Mouse (Mus musculus) forebrain, embryonic 14.5 days (tissue): ENCODE data around the gene Cdh12. TPM values are rescaled to one million over a fixed set of nuclear protein-coding genes. Genes with fewer than 3 reads are reported as not detected.

ENCODE experiments used
- ATAC-seq: fragments of 200-750 bp; cut with Nextera tagmentation; 2 replicates; pipeline ENCODE4 v1.8.0; 2017; ENCODE audit warnings: mild to moderate bottlenecking, moderate library complexity
- DNase-seq: peaks from one replicate; pipeline ENCODE4 v3.0.0-alpha.2; 2015; ENCODE audit warnings: low spot score
- H3K27ac ChIP-seq: fragments of 300-500 bp; sonication (generic); 2 replicates; pipeline ENCODE4 v1.5.1; 2014; ENCODE audit warnings: low read depth, mild to moderate bottlenecking, control low read depth, low read length, moderate library complexity
- H3K27me3 ChIP-seq: fragments of 300-500 bp; sonication (generic); replicated peaks from 2 replicates; pipeline ENCODE4 v1.6.1; 2014; ENCODE audit warnings: low read length, control low read depth, mixed read lengths; ENCODE audit not compliant: control insufficient read depth, insufficient read depth
- H3K36me3 ChIP-seq: fragments of 300-500 bp; sonication (generic); 2 replicates; pipeline ENCODE4 v1.6.1; 2014; ENCODE audit warnings: low read length, control low read depth; ENCODE audit not compliant: control insufficient read depth, insufficient read depth
- H3K4me1 ChIP-seq: fragments of 300-500 bp; sonication (generic); 2 replicates; pipeline ENCODE4 v1.6.1; 2014; ENCODE audit warnings: antibody characterized with exemption, low read length, control low read depth; ENCODE audit not compliant: control insufficient read depth, insufficient read depth
- H3K4me2 ChIP-seq: fragments of 300-500 bp; sonication (generic); 2 replicates; pipeline ENCODE4 v1.6.1; 2014; ENCODE audit warnings: mild to moderate bottlenecking, control low read depth, low read length
- H3K4me3 ChIP-seq: fragments of 300-500 bp; sonication (generic); 2 replicates; pipeline ENCODE4 v1.5.1; 2014; ENCODE audit warnings: low read depth, low read length, control low read depth
- H3K9ac ChIP-seq: fragments of 300-500 bp; sonication (generic); 2 replicates; pipeline ENCODE4 v1.6.1; 2014; ENCODE audit warnings: mild to moderate bottlenecking, low read length, control low read depth, moderate library complexity
- H3K9me3 ChIP-seq: fragments of 300-500 bp; sonication (generic); replicated peaks from 2 replicates; pipeline ENCODE4 v1.6.1; 2016; ENCODE audit warnings: low read length, control low read depth, mixed read lengths; ENCODE audit not compliant: control insufficient read depth
- WGBS: fragments of 180-500 bp; shearing (Covaris S2); extraction: QIAGEN DNeasy Blood & Tissue Kit; methylation state at CpG from one replicate; pipeline ENCODE4 v1.1.7; 2014; 5-methylcytosine and 5-hydroxymethylcytosine counted together
- polyA plus RNA-seq: library from polyadenylated mRNA; unstranded; fragments of >200 nt; fragmentation: Nextera tagmentation; extraction: Ambion mirVana; gene quantifications from 2 replicates; pipeline ENCODE4 v1.2.1, GENCODE M21; 2014

Cdh12 gene
- polyA plus RNA-seq, 1 experiment from 2014 or later = 2.3 TPM

DNA sequence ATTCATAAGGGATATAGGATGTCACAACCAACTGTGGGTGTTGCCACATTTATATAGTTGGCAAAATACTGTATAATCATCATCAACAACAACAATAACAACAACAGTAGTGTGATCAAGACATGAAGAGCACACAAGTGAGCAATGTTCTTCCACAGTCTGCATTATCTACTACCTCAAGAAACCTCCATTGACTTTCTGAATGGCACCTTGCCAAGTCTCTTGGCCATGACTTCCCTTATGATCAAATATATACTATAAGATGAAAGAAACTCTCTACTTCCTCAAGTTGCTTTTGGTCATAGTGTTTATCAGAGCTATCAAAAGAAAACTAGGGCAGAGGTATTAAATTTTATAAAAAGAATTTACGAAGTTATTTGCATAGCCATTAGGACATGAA is 820.8 kb downstream of the Cdh12 start:
- Histone ChIP-seq H3K4me1 (no peaks in the 10 kb centered on the region), H3K36me3 (no peaks in the 10 kb centered on the region), H3K9ac (no peak overlapping the region), H3K4me2 (no peak overlapping the region), H3K9me3 (no peaks in the 10 kb centered on the region), H3K27ac (no peak overlapping the region), H3K4me3 (no peak overlapping the region), H3K27me3 (no peaks in the 10 kb centered on the region)
- ATAC-seq (no peak), DNase-seq (no peak)
- 95% methylated on average over 1 of the region's 1 CpGs for WGBS

DNA sequence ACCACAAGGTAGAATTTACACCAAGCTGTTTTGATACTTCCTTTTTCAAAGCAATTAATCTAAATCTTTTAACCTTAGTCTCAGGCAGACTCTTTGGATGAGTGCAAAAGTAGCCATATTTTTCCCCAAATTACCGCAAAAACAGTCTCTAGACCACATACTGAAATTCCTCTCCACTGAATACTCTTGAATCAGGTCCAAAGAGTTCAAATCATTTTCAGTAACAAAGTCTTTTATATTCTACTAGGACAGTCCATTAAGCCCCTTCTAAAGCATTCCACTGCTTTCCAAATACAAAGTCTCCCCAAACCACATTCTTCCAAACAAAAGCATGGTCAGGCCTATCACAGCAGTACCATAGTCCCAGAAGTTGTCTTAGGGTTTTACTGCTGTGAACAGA is 848.0 kb downstream of the Cdh12 start:
- no peak overlapping the region for H3K9ac ChIP-seq
- no peaks in the 10 kb centered on the region for H3K36me3 ChIP-seq
- no peak overlapping the region for H3K4me2 ChIP-seq
- H3K4me3 ChIP-seq = no peak overlapping the region
- no peaks in the 10 kb centered on the region for H3K4me1 ChIP-seq
- no peak overlapping the region for H3K27ac ChIP-seq
- no peaks in the 10 kb centered on the region for H3K9me3 ChIP-seq
- DNase-seq (no peak), ATAC-seq (no peak)
- no peaks in the 10 kb centered on the region for H3K27me3 ChIP-seq
- WGBS = 91% methylated on average over 1 of the region's 1 CpGs

DNA sequence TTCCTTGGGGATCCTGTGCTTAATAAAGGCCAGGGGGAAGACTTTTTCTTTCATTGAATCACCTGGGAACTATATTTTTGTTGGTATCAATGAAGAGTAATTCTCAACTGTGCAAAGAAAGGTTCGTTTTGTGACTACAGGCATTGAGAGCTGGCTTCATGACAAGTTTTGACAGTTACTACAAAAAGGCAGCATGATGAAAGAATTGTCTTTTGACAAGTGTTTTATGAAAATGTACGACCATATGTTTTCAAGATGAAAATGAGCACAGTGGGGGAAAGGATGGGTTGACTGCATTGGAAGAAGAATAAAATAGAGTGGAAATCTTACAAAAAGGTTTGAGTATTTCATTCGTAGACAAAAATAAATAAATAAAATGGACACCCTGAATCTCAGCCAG is 866.4 kb downstream of the Cdh12 start:
- WGBS = 51% methylated on average over 3 of the region's 3 CpGs
- H3K27ac ChIP-seq = no peak overlapping the region
- no peaks in the 10 kb centered on the region for H3K27me3 ChIP-seq
- H3K4me3 ChIP-seq = no peak overlapping the region
- H3K9me3 ChIP-seq = no peaks in the 10 kb centered on the region
- no peaks in the 10 kb centered on the region for H3K36me3 ChIP-seq
- H3K9ac ChIP-seq = no peak overlapping the region
- ATAC-seq (no peak), DNase-seq (peak; percentile 53)
- H3K4me2 ChIP-seq = no peak overlapping the region
- H3K4me1 ChIP-seq = no peaks in the 10 kb centered on the region

DNA sequence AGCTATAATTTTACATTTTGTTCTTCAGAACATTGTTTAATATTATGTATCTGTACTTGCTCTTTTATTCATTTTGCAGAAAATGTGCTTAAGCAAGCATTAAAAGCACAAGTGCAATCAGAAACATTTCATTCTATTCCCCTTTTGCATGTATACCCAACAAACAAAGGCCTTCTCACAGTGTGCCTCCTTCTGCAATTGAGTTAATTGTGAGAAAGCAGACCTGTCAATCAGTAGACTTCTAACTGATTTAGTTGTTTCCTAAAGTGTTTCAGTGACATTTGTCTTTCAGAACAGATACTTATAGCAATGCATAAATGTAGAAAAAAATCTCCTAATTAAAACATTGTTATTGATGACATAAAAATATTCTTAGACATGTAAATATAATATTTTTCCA is 894.8 kb downstream of the Cdh12 start:
- Histone ChIP-seq H3K36me3 (no peaks in the 10 kb centered on the region), H3K4me1 (no peaks in the 10 kb centered on the region; the same call in 1 of the 2 replicates), H3K9ac (no peak overlapping the region), H3K27ac (no peak overlapping the region), H3K9me3 (no peaks in the 10 kb centered on the region), H3K4me2 (no peak overlapping the region), H3K4me3 (no peak overlapping the region), H3K27me3 (no peaks in the 10 kb centered on the region)
- ATAC-seq (peak; percentile 77), DNase-seq (peak; percentile 55)

DNA sequence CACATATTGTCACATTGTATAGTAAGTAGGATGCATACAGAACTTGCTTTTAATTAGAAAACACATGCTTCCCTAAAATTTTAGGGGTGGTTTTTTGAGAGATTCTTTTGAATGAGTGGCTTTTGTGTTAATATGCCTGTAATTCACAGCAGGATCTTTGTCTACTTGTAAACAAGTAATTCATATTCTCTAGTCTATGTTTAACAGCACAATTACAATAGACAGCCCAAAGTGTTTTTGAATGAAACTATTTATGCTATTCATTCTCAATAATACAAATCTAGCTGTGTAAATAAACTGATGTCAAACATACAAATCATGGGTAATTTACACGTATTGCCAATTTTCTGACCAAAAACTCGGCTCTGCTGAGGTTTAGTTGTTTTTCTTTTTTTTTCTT is 895.3 kb downstream of the Cdh12 start:
- WGBS = 10% methylated on average over 2 of the region's 2 CpGs
- Histone ChIP-seq H3K4me1 (no peaks in the 10 kb centered on the region; the same call in 1 of the 2 replicates), H3K9me3 (no peaks in the 10 kb centered on the region), H3K36me3 (no peaks in the 10 kb centered on the region), H3K9ac (no peak overlapping the region), H3K4me3 (no peak overlapping the region), H3K27ac (no peak overlapping the region), H3K27me3 (no peaks in the 10 kb centered on the region), H3K4me2 (no peak overlapping the region)
- DNase-seq (peak; percentile 42), ATAC-seq (peak; percentile 46)

DNA sequence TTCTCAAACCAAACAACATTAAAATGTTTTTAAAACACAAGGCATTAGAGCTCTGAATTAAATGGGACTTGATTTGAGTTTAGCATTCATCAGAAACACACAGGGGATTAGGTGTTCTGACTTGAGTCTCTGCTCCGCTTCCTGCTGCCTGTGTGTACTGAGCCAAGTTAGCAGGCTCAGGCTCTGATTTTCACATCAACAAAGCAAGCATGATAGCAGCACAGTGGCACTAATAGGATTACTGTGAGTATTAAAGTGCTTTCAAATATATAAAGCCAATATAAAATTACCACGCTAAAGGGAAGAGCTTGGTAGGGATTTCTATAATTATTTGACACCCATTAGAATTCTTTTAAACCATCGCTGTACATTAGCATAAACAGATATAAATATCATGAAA is 895.7 kb downstream of the Cdh12 start:
- no peaks in the 10 kb centered on the region; the same call in 1 of the 2 replicates for H3K4me1 ChIP-seq

DNA sequence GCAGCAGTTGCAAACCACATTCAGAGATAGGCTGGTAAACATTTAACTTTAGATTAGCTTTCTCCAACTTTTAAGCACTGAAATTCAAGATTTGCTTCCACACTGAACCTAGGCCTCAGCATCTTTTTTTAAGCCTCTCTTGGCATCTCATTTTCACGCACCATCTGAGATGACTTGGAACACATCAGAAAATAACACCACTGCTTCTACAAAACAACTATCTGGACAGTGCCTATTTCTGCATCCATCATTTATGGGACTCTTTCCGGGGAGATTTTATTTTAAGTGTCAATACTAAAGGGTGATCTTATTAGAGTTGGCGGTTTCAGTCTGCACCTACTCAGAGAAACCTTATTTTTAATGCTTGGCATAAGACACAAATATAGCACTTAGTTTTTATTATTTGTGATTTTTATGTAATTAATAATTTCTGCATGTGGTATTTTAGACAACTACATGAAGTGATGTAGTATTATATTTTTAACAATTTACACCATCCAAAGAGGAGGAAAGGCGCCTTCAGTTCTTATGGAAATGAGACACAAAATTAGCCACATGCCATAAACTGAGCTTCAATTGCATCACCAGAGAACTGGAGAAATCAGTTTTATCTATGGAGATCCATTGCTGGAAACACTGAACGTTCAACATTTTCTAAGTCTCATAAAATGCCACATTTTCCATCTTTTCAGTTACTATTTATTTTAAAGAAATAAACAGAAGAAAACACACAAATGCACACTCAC is 906.5 kb downstream of the Cdh12 start:
- WGBS = 85% methylated on average over 5 of the region's 5 CpGs
- Histone ChIP-seq H3K4me3 (no peak overlapping the region), H3K27ac (no peak overlapping the region), H3K27me3 (no peaks in the 10 kb centered on the region), H3K4me1 (no peaks in the 10 kb centered on the region), H3K36me3 (no peaks in the 10 kb centered on the region), H3K9me3 (no peaks in the 10 kb centered on the region), H3K9ac (no peak overlapping the region), H3K4me2 (no peak overlapping the region)
- no peak for ATAC-seq
- DNase-seq = no peak

More for the DNA sequence above, 895.7 kb downstream of the Cdh12 start:
- H3K4me3 ChIP-seq = no peak overlapping the region
- WGBS = 11% methylated on average over 3 of the region's 3 CpGs
- no peaks in the 10 kb centered on the region for H3K36me3 ChIP-seq
- no peak overlapping the region for H3K9ac ChIP-seq
- H3K27me3 ChIP-seq = no peaks in the 10 kb centered on the region
- H3K4me2 ChIP-seq = no peak overlapping the region
- ATAC-seq (peak; percentile 77; the same call in 1 of the 2 replicates), DNase-seq (peak; percentile 67)
- H3K27ac ChIP-seq = no peak overlapping the region
- no peaks in the 10 kb centered on the region for H3K9me3 ChIP-seq

DNA sequence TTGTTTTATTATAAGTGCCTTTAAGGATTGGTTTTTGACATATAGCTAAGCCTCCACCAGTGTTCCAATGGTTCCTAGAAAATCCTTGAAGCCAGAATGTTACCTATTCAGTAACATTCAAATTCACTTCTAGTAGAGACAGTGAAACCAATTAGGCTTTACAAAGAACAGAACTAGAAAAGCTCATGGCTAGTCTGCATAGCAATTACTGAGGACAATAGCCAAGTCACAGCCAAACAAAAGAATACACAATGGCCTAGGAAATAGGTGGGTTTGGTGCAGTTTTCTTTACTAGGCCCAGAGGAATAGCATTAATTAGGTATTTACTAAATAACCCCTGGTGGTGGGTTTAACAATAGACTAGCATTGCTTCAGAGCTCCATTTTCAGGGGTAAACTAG is 917.3 kb downstream of the Cdh12 start:
- ATAC-seq = no peak
- H3K9me3 ChIP-seq = no peaks in the 10 kb centered on the region

DNA sequence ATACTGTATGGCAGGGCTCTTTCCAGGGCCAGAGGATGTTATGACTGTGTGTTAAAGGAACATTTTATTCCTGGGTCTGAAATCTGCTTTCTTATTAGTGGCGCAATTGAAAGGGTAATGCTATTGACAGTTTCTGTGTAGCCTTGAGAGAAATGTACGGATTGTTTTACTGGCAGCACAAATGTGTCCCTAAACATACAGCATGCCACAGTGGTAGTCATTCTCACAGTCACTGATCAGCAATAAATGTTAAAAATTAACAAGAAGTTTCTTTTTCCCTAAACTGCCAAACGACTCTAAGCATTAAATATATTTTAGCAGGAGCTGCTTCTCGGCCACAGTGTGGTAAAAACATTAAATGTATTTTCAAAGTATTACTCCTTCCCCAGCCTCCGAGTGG is 926.4 kb downstream of the Cdh12 start:
- WGBS = 82% methylated on average over 5 of the region's 5 CpGs
- H3K9ac ChIP-seq = no peak overlapping the region

More for the DNA sequence above, 917.3 kb downstream of the Cdh12 start:
- Histone ChIP-seq H3K36me3 (no peaks in the 10 kb centered on the region), H3K27ac (no peak overlapping the region), H3K4me1 (no peaks in the 10 kb centered on the region), H3K4me2 (no peak overlapping the region), H3K9ac (no peak overlapping the region), H3K27me3 (no peaks in the 10 kb centered on the region), H3K4me3 (no peak overlapping the region)
- peak; percentile 7 for DNase-seq

More for the DNA sequence above, 926.4 kb downstream of the Cdh12 start:
- DNase-seq = no peak
- Histone ChIP-seq H3K4me2 (no peak overlapping the region), H3K9me3 (no peaks in the 10 kb centered on the region), H3K36me3 (no peaks in the 10 kb centered on the region), H3K27ac (no peak overlapping the region), H3K4me3 (no peak overlapping the region), H3K27me3 (no peaks in the 10 kb centered on the region), H3K4me1 (no peaks in the 10 kb centered on the region)
- ATAC-seq = no peak
